ENCODE assay signal across 8 mouse cellular contexts in genomic region chr9:65195621-65195981, GRCm38 (mm10). TPM values are rescaled to one million over a fixed set of nuclear protein-coding genes. Genes with fewer than 3 reads are reported as not detected.
DNase-seq lines count a peak whose midpoint lies in the region; ATAC-seq and TF ChIP-seq lines count a peak whose summit lies in the region.

No protein-coding gene starts in this region.

- no peak overlapping the region; the same call in 1 of the 2 replicates for H3K9ac ChIP-seq in ES-Bruce4 (ENCODE audit: low read depth, poor library complexity, severe bottlenecking)
- H3K9ac ChIP-seq in heart, embryonic 16.5 days (ENCODE audit: low read length), result peak overlapping the region; percentile 69
- peak overlapping the region; percentile 27; the same call in 1 of the 2 replicates for H3K9ac ChIP-seq in kidney, postnatal 0 days (ENCODE audit: low read depth, low read length)
- H3K9ac ChIP-seq in stomach, embryonic 14.5 days (replicated peaks; ENCODE audit: low read depth, low read length), result no peak overlapping the region

- H3K4me3 ChIP-seq in ES-Bruce4 (ENCODE audit: low read depth, low read length), result no peak overlapping the region
- peak overlapping the region; percentile 23; the same call in 1 of the 2 replicates for H3K4me3 ChIP-seq in embryonic facial prominence, embryonic 10.5 days
- no peak overlapping the region; the same call in 1 of the 2 replicates for H3K4me3 ChIP-seq in heart, embryonic 16.5 days (ENCODE audit: low read length)
- no peak overlapping the region for H3K4me3 ChIP-seq in kidney, postnatal 0 days (replicated peaks; ENCODE audit: low read depth, low read length)
- H3K4me3 ChIP-seq in stomach, embryonic 14.5 days (ENCODE audit: low read depth, low read length), result no peak overlapping the region

- peak overlapping the region; percentile 41 for H3K4me2 ChIP-seq in heart, embryonic 16.5 days (ENCODE audit: low read depth, low read length)
- H3K4me2 ChIP-seq in kidney, postnatal 0 days (ENCODE audit: low read length), result no peak overlapping the region
- no peak overlapping the region for H3K4me2 ChIP-seq in stomach, embryonic 14.5 days (replicated peaks; ENCODE audit: low read depth, low read length)

- H3K4me1 ChIP-seq in ES-Bruce4 (ENCODE audit: control insufficient read depth, insufficient read depth, low read length), result peaks cover 17% of the 10 kb centered on the region
- H3K4me1 ChIP-seq in embryonic facial prominence, embryonic 10.5 days, result peaks cover 67% of the 10 kb centered on the region
- peaks cover 33% of the 10 kb centered on the region for H3K4me1 ChIP-seq in heart, embryonic 16.5 days (ENCODE audit: control insufficient read depth, insufficient read depth, low read length)
- H3K4me1 ChIP-seq in kidney, postnatal 0 days (replicated peaks; ENCODE audit: insufficient read depth, low read length), result peaks cover 24% of the 10 kb centered on the region; the same call in 1 of the 2 replicates
- H3K4me1 ChIP-seq in stomach, embryonic 14.5 days (ENCODE audit: control insufficient read depth, insufficient read depth, low read length), result peaks cover 27% of the 10 kb centered on the region

- H3K27me3 ChIP-seq in ES-Bruce4 (ENCODE audit: control insufficient read depth, insufficient read depth, low read length, poor library complexity, severe bottlenecking), result no peaks in the 10 kb centered on the region
- H3K27me3 ChIP-seq in embryonic facial prominence, embryonic 10.5 days (replicated peaks; ENCODE audit: low read depth, poor library complexity, severe bottlenecking), result no peaks in the 10 kb centered on the region
- H3K27me3 ChIP-seq in heart, embryonic 16.5 days (ENCODE audit: control insufficient read depth, insufficient read depth, low read length), result no peaks in the 10 kb centered on the region
- no peaks in the 10 kb centered on the region for H3K27me3 ChIP-seq in kidney, postnatal 0 days (ENCODE audit: insufficient read depth, low read length)
- H3K27me3 ChIP-seq in stomach, embryonic 14.5 days (ENCODE audit: control insufficient read depth, insufficient read depth, low read length), result no peaks in the 10 kb centered on the region

- peak overlapping the region; percentile 30; the same call in 1 of the 2 replicates for H3K27ac ChIP-seq in ES-Bruce4 (ENCODE audit: insufficient read depth, low read length)
- peak overlapping the region; percentile 78 for H3K27ac ChIP-seq in embryonic facial prominence, embryonic 10.5 days (replicated peaks)
- H3K27ac ChIP-seq in heart, embryonic 16.5 days (ENCODE audit: low read length), result peak overlapping the region; percentile 96
- H3K27ac ChIP-seq in kidney, postnatal 0 days, result peak overlapping the region; percentile 93
- H3K27ac ChIP-seq in stomach, embryonic 14.5 days (ENCODE audit: low read length), result peak overlapping the region; percentile 74

- peak; percentile 51 for ATAC-seq in heart, embryonic 16.5 days (replicated peaks; ENCODE audit: extremely low read depth, insufficient read depth, low FRiP score)
- ATAC-seq in kidney, postnatal 0 days (replicated peaks; ENCODE audit: low FRiP score, low read depth), result peak; percentile 20; the same call in 1 of the 2 replicates
- 0 out of 2 replicates have a peak, but pooled peaks have one; percentile 15 for ATAC-seq in stomach, embryonic 14.5 days (ENCODE audit: insufficient number of reproducible peaks, insufficient read depth, low FRiP score, low read depth)

- TF ChIP-seq EP300 in ES-Bruce4 (IDR thresholded peaks at IDR 0.05; ENCODE audit: insufficient read depth, low read depth, low read length), result no peak

- H3K36me3 ChIP-seq in ES-Bruce4 (ENCODE audit: control insufficient read depth, insufficient read depth, low read length, poor library complexity, severe bottlenecking), result no peaks in the 10 kb centered on the region
- H3K36me3 ChIP-seq in embryonic facial prominence, embryonic 10.5 days (replicated peaks), result no peaks in the 10 kb centered on the region
- no peaks in the 10 kb centered on the region for H3K36me3 ChIP-seq in heart, embryonic 16.5 days (ENCODE audit: control insufficient read depth, insufficient read depth)
- no peaks in the 10 kb centered on the region for H3K36me3 ChIP-seq in kidney, postnatal 0 days (ENCODE audit: insufficient read depth, low read length)
- no peaks in the 10 kb centered on the region for H3K36me3 ChIP-seq in stomach, embryonic 14.5 days (ENCODE audit: control insufficient read depth, insufficient read depth, low read length)

- no peak for TF ChIP-seq POLR2A in ES-Bruce4 (IDR thresholded peaks at IDR 0.05; ENCODE audit: insufficient read depth, low read length)

- TF ChIP-seq CTCF in ES-Bruce4 (IDR thresholded peaks at IDR 0.05; ENCODE audit: low read depth, low read length), result no peak
- no peak for TF ChIP-seq CTCF in kidney, postnatal 0 days (IDR thresholded peaks at IDR 0.05; ENCODE audit: low read depth)

- DNase-seq in B cell, adult 2 months, result peak; percentile 47 to 56
- no peak for DNase-seq in embryonic facial prominence, embryonic 10.5 days (ENCODE audit: low spot score)
- peak; percentile 69 for DNase-seq in kidney, postnatal 0 days (ENCODE audit: low spot score)
- DNase-seq in lung, postnatal 14 days, result peak; percentile 39
- no peak for DNase-seq in frontal cortex, postnatal 25 days (ENCODE audit: low spot score in 2 of 2)

- H3K9me3 ChIP-seq in ES-Bruce4 (replicated peaks; ENCODE audit: control insufficient read depth, insufficient read depth, low read length, poor library complexity, severe bottlenecking), result no peaks in the 10 kb centered on the region
- H3K9me3 ChIP-seq in embryonic facial prominence, embryonic 10.5 days, result no peaks in the 10 kb centered on the region
- H3K9me3 ChIP-seq in heart, embryonic 16.5 days (replicated peaks; ENCODE audit: control insufficient read depth, low read length), result no peaks in the 10 kb centered on the region
- H3K9me3 ChIP-seq in kidney, postnatal 0 days (replicated peaks; ENCODE audit: low read length), result no peaks in the 10 kb centered on the region
- no peaks in the 10 kb centered on the region for H3K9me3 ChIP-seq in stomach, embryonic 14.5 days (ENCODE audit: control insufficient read depth, low read depth, low read length)

- WGBS in embryonic facial prominence, embryonic 10.5 days, result 48% methylated on average over 8 of the region's 8 CpGs
- 8% methylated on average over 8 of the region's 8 CpGs for WGBS in heart, embryonic 16.5 days
- 16% methylated on average over 8 of the region's 8 CpGs for WGBS in kidney, postnatal 0 days
- WGBS in stomach, embryonic 14.5 days, result 33% methylated on average over 8 of the region's 8 CpGs

RNA-seq across cellular contexts. Expression of gene Parp16, which starts 0.4 kb away (rescaled TPM):
- polyA plus RNA-seq in ES-Bruce4 (2011; ENCODE audit: insufficient read depth, insufficient read length, low read depth, missing spikeins), result 5.7 and 7.1 TPM in 2 replicates
- polyA plus RNA-seq in embryonic facial prominence, embryonic 10.5 days (2016; fragmentation: Nextera tagmentation; extraction: Ambion mirVana), result 8.2 and 8.3 TPM in 2 replicates
- 5.4 and 6.5 TPM in 2 replicates for polyA plus RNA-seq in heart, embryonic 16.5 days (2015; fragmentation: Nextera tagmentation; extraction: Ambion mirVana)
- polyA plus RNA-seq in kidney, postnatal 0 days (2015; fragmentation: Nextera tagmentation; extraction: Ambion mirVana), result 8.4 and 8.6 TPM in 2 replicates
- polyA plus RNA-seq in stomach, embryonic 14.5 days (2014; fragmentation: Nextera tagmentation; extraction: Ambion mirVana), result 6.0 and 6.4 TPM in 2 replicates

RNA-seq across cellular contexts. Expression of gene Igdcc3, which starts 54.6 kb away (rescaled TPM):
- polyA plus RNA-seq in ES-Bruce4 (2011; ENCODE audit: insufficient read depth, insufficient read length, low read depth, missing spikeins), result 8.6 and 8.9 TPM in 2 replicates
- 167 and 281 TPM in 2 replicates for polyA plus RNA-seq in embryonic facial prominence, embryonic 10.5 days (2016; fragmentation: Nextera tagmentation; extraction: Ambion mirVana)
- polyA plus RNA-seq in heart, embryonic 16.5 days (2015; fragmentation: Nextera tagmentation; extraction: Ambion mirVana), result 0.17 and 0.30 TPM in 2 replicates
- polyA plus RNA-seq in kidney, postnatal 0 days (2015; fragmentation: Nextera tagmentation; extraction: Ambion mirVana), result 2.2 and 2.4 TPM in 2 replicates
- 2.0 and 2.7 TPM in 2 replicates for polyA plus RNA-seq in stomach, embryonic 14.5 days (2014; fragmentation: Nextera tagmentation; extraction: Ambion mirVana)

Comparison
In these comparisons a context has a peak if more than half of its experiments do, and no peak if none do; other contexts are left out.
1. DNase-seq: peak in B cell, adult 2 months (2 of 2), kidney, postnatal 0 days (single experiment) and lung, postnatal 14 days (single experiment); none in embryonic facial prominence, embryonic 10.5 days (single experiment) and frontal cortex, postnatal 25 days (0 of 2).
2. H3K27ac ChIP-seq: peak in every context shown above with its lines; median percentile 96 in heart, embryonic 16.5 days; 93 in kidney, postnatal 0 days; 78 in embryonic facial prominence, embryonic 10.5 days; 74 in stomach, embryonic 14.5 days; 30 in ES-Bruce4.
3. H3K9ac ChIP-seq: peak in heart, embryonic 16.5 days (single experiment) and kidney, postnatal 0 days (single experiment); none in ES-Bruce4 (single experiment) and stomach, embryonic 14.5 days (single experiment).
4. RNA of gene Igdcc3, which starts 54.6 kb away (polyA plus RNA-seq): 167 to 281 TPM in embryonic facial prominence, embryonic 10.5 days; 8.6 to 8.9 TPM in ES-Bruce4, 2.2 to 2.4 TPM in kidney, postnatal 0 days, 2.0 to 2.7 TPM in stomach, embryonic 14.5 days and 0.17 to 0.30 TPM in heart, embryonic 16.5 days; every median in the first group is over 10 times any median in the second.
5. Peak in every context shown above with its lines, with median percentiles within 50 percentile points of each other: ATAC-seq.